Mouse (Mus musculus) limb, embryonic 14.5 days (tissue): Measurements from ENCODE around the gene Ubxn6. TPM values are rescaled to one million over a fixed set of nuclear protein-coding genes. Genes with fewer than 3 reads are reported as not detected.

ENCODE experiments used
- ATAC-seq: fragments of 200-750 bp; cut with Nextera tagmentation; 2 replicates; pipeline ENCODE4 v1.8.0; 2017; ENCODE audit warnings: low read depth, moderate number of reproducible peaks, moderate TSS enrichment; ENCODE audit not compliant: low FRiP score
- DNase-seq: peaks from one replicate; pipeline ENCODE4 v3.0.0-alpha.2; 2015; ENCODE audit warnings: low spot score
- H3K27ac ChIP-seq: fragments of 300-500 bp; sonication (generic); replicated peaks from 2 replicates; pipeline ENCODE4 v1.5.1; 2014; ENCODE audit warnings: low read depth, mild to moderate bottlenecking, low read length, moderate library complexity, mixed read lengths
- H3K27me3 ChIP-seq: fragments of 300-500 bp; sonication (generic); 2 replicates; pipeline ENCODE4 v1.6.1; 2014; ENCODE audit warnings: low read length, mixed read lengths; ENCODE audit not compliant: control insufficient read depth, insufficient read depth
- H3K36me3 ChIP-seq: fragments of 300-500 bp; sonication (generic); 2 replicates; pipeline ENCODE4 v1.6.1; 2014; ENCODE audit warnings: mild to moderate bottlenecking, low read length, moderate library complexity, mixed read lengths; ENCODE audit not compliant: control insufficient read depth, insufficient read depth
- H3K4me1 ChIP-seq: fragments of 300-500 bp; sonication (generic); 2 replicates; pipeline ENCODE4 v1.6.1; 2014; ENCODE audit warnings: antibody characterized with exemption, low read length, mixed read lengths; ENCODE audit not compliant: control insufficient read depth, insufficient read depth
- H3K4me2 ChIP-seq: fragments of 300-500 bp; sonication (generic); replicated peaks from 2 replicates; pipeline ENCODE4 v1.6.1; 2014; ENCODE audit warnings: low read depth, mild to moderate bottlenecking, low read length, moderate library complexity; ENCODE audit not compliant: severe bottlenecking
- H3K4me3 ChIP-seq: fragments of 300-500 bp; sonication (generic); replicated peaks from 2 replicates; pipeline ENCODE4 v1.5.1; 2014; ENCODE audit warnings: low read length
- H3K9ac ChIP-seq: fragments of 300-500 bp; sonication (generic); 2 replicates; pipeline ENCODE4 v1.6.1; 2014; ENCODE audit warnings: mild to moderate bottlenecking, low read depth, low read length, moderate library complexity; ENCODE audit not compliant: severe bottlenecking
- H3K9me3 ChIP-seq: fragments of 300-500 bp; sonication (generic); 2 replicates; pipeline ENCODE4 v1.6.1; 2016; ENCODE audit warnings: low read length; ENCODE audit not compliant: control insufficient read depth
- POLR2A ChIP-seq: fragments of 200-500 bp; IDR thresholded peaks from 2 replicates; pipeline ENCODE4 v1.8.0; 2012; ENCODE audit warnings: inconsistent platforms, mild to moderate bottlenecking, moderate library complexity, borderline replicate concordance; ENCODE audit not compliant: insufficient read depth, insufficient read length; ENCODE audit errors: extremely low read depth
- WGBS: fragments of 180-500 bp; shearing (Covaris S2); extraction: QIAGEN DNeasy Blood & Tissue Kit; methylation state at CpG from one replicate; pipeline ENCODE4 v1.1.7; 2014; 5-methylcytosine and 5-hydroxymethylcytosine counted together
- polyA plus RNA-seq, 2 experiments: library from polyadenylated mRNA; depleted of rRNA in 1 of 2; stranded (reverse) in 1 of 2; unstranded in 1 of 2; fragments of >200 nt; fragmentation: Nextera tagmentation in 1 of 2; extraction: Ambion mirVana in 1 of 2; gene quantifications; 2 replicates each; pipeline versions ENCODE4 v1.2.1 to v1.2.3; 2012 to 2014

The Ubxn6 gene
- polyA plus RNA-seq, 2 experiments = 36.4 to 61.9 TPM

GRCm38 (mm10) chr17:56111021-56111420 lies 36.2 kb upstream of the Ubxn6 start:
- ATAC-seq = no peak
- 54% methylated on average over 1 of the region's 1 CpGs for WGBS
- Histone ChIP-seq H3K27me3 (no peaks in the 10 kb centered on the region), H3K9me3 (no peaks in the 10 kb centered on the region), H3K4me3 (no peak overlapping the region), H3K4me2 (no peak overlapping the region), H3K4me1 (no peaks in the 10 kb centered on the region), H3K36me3 (peaks cover 3% of the 10 kb centered on the region; the same call in 1 of the 2 replicates), H3K27ac (no peak overlapping the region), H3K9ac (no peak overlapping the region)
- no peak for TF ChIP-seq POLR2A
- no peak for DNase-seq

DNA sequence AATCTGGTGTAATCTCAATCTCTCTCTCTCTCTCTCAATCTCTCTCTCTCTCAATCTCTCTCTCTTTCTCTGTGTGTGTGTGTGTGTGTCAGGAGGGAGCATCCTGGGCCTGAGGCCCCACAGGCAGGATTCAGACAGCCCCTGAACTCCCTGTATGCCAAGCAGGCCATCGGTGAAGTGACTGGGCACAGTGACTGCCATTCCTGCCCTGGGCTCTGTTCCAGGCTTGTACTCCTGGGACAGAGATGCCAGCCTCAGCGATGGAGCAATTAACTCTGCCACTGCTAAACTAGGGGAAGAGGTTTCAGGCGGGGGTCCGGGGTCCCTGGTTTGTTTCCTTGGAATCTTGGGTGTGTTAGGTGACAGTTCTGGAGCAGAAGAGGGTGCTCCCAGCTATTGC lies 35.7 kb upstream of the Ubxn6 start:
- Histone ChIP-seq H3K4me1 (no peaks in the 10 kb centered on the region), H3K9me3 (no peaks in the 10 kb centered on the region), H3K9ac (no peak overlapping the region), H3K36me3 (peaks cover 3% of the 10 kb centered on the region; the same call in 1 of the 2 replicates), H3K27ac (no peak overlapping the region), H3K4me3 (no peak overlapping the region), H3K4me2 (no peak overlapping the region), H3K27me3 (no peaks in the 10 kb centered on the region)
- no peak for DNase-seq
- WGBS = 69% methylated on average over 4 of the region's 4 CpGs
- no peak for TF ChIP-seq POLR2A
- no peak for ATAC-seq

DNA sequence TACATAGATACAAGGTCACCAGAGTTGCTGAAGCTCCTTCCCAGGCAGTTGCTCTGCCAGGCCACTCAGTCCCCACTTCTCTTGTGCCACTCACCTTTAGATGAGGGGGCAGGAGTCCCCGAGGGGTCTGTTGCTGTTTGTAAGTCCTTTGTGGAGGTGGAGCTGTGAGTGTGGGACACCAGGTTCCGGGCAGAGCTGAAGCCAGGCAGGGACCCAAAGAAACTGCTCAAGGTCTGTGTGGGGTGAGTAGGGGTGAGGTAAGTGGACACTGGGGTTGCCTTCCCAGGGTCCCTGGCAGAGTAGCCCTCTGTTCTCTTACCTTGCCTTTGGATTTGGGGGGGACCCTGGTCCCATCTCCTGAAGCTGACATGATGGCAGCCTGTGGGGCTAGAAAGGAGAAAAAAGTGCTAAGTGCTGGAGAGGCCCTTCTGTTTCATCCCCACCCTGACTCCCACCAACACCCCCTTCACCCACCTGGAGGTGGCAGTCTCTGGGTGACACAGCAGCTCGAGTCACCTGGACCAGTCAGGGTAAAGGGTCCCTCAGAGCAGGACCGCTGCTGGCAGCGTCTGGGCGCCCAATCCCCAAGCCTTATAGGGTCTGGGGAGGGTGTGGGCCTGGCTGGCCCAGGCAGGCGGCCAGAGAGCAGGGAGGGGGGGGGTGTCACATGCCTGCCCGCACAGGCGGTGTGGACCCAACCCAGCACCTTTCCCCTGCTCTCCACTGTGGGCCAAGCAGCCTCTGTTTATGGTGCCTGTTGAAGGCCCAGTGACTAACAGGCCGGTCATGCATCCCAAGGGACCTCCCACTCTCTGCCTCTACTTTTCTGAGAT lies 34.6 kb upstream of the Ubxn6 start, which contains the start of gene Plin4:
Gene Plin4 (minus strand): TSS at position 585 of the 833 bp plus-strand sequence.
- WGBS = 60% methylated on average over 10 of the region's 10 CpGs
- no peak within 1 kb of the TSS for H3K4me3 ChIP-seq
- no peaks in the 10 kb centered on the region for H3K27me3 ChIP-seq
- H3K36me3 ChIP-seq = peaks cover 3% of the 10 kb centered on the region; the same call in 1 of the 2 replicates
- no peak for ATAC-seq
- DNase-seq = no peak
- no peak within 1 kb of the TSS for H3K27ac ChIP-seq
- H3K9ac ChIP-seq = no peak within 1 kb of the TSS
- H3K9me3 ChIP-seq = no peaks in the 10 kb centered on the region
- no peaks in the 10 kb centered on the region for H3K4me1 ChIP-seq
- no peak within 1 kb of the TSS for H3K4me2 ChIP-seq
- no peak for TF ChIP-seq POLR2A

DNA sequence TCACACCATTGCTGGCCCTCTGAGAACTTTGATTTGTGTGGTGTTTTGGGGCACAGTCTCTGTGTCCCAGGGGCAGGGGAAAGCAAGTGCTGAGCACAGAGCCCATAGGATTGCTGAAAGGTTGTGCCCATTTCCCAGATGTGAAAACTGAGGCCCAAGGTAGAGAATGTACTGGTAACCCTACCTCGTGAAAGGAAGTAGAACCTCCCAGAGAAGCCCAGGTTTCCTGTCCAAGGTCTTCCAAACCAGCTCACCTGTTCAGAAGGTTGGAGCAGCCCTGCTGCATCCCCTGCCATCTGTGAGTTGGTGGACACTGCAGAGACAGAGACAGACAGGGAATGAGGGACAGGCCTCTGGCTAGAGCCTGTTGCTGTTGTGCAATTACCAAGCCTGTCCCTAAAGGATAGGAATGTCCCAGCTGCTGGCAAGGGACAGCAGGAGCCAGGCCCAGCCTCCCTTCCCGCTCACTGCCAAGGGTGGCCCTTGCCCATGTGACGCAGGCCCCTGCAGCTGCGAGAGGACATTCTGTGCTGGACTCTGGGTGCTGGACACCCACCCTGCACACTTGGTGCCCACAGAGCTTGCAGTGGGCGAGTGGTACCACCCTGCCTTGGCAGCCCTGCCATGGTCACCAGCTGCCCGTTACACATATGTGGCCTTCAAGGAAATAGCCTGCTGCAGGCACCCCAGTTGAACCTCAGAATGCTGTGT lies 33.7 kb upstream of the Ubxn6 start:
- DNase-seq (no peak), ATAC-seq (no peak)
- Histone ChIP-seq H3K9me3 (no peaks in the 10 kb centered on the region), H3K36me3 (peaks cover 8% of the 10 kb centered on the region; the same call in 1 of the 2 replicates), H3K27ac (no peak overlapping the region), H3K9ac (no peak overlapping the region), H3K4me3 (no peak overlapping the region), H3K4me2 (no peak overlapping the region), H3K4me1 (no peaks in the 10 kb centered on the region), H3K27me3 (no peaks in the 10 kb centered on the region)
- TF ChIP-seq POLR2A = no peak
- 77% methylated on average over 6 of the region's 6 CpGs for WGBS

DNA sequence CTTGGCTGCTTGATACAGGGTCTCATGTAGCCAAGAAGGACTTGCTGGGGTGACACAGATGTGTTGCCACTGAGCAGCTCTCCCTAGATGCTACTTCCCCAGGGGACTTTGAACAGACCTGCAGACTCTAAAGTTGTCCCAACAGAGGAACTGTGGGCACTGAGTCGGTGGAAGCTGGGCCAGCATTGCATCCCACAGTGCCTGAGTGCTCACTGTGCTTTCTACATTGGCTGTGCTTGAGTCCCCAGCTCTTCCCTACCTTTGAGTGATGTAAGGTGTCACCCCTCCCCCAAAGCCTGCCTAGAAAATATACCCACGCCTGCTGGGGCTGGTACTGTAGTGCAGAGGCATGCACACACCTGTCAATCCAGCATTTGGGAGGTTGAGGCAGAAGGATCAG lies 32.9 kb upstream of the Ubxn6 start:
- no peak for TF ChIP-seq POLR2A
- ATAC-seq = no peak

More for the DNA sequence above, 32.9 kb upstream of the Ubxn6 start:
- DNase-seq = no peak
- Histone ChIP-seq H3K4me3 (no peak overlapping the region), H3K27me3 (no peaks in the 10 kb centered on the region), H3K9me3 (no peaks in the 10 kb centered on the region), H3K9ac (no peak overlapping the region), H3K4me1 (no peaks in the 10 kb centered on the region), H3K27ac (no peak overlapping the region), H3K4me2 (no peak overlapping the region), H3K36me3 (peaks cover 15% of the 10 kb centered on the region)
- 58% methylated on average over 2 of the region's 2 CpGs for WGBS
